Mouse (Mus musculus) retina, adult 2 months (tissue): ENCODE data around the gene Slc35e3.
"Not testable (repeated sequence)": the region's sequence is repeated elsewhere in the genome, so short reads cannot be mapped to it uniquely, and the experiment has no call there.

Source experiments
- DNase-seq: peaks from one replicate; pipeline ENCODE4 v3.0.0-alpha.2; 2012; ENCODE audit warnings: low read depth, low spot score

Slc35e3 gene

DNA sequence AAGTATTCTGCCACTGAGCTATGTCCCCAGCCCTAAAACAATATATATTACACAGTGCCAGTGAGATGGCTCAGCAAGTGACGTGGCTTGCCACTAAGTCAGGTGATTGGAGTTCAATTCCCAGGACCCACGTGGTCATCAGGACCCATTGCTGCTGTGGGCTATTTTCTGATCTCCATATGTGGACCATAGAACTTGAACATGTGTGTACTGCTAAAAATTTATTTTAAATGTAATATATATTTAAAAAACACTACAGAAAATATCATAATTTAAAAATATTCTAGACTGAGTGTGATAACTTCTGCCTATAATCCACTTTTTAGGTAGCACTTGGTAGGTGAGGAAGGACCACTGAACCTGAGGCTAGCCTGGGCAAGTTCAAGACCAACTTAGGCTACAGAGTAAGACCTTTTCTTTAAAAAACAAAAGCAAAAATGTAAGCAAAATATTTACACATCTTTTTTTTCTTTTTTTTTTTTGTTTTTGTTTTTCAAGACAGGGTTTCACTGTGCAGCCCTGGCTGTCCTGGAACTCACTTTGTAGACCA is 16.2 kb upstream of the Slc35e3 start:
- no peak for DNase-seq

DNA sequence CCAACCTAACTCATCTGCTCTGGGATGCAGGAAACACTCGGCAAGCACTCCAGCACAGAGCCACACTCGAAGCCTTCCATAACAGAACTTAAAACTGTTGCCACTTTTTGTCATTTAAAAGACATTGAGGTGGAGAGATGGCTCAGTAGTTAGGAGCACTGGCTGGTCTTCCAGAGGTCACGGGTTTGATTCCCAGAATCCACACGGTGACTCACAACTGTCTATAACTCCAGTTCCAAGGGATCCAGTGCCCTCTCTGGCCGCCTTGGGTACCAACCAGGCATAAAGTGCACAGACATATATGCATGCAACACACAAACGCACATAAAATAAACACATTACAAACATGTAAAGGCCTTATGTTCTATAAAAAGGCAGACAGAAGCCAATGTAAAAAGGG is 15.4 kb upstream of the Slc35e3 start:
- no peak for DNase-seq

DNA sequence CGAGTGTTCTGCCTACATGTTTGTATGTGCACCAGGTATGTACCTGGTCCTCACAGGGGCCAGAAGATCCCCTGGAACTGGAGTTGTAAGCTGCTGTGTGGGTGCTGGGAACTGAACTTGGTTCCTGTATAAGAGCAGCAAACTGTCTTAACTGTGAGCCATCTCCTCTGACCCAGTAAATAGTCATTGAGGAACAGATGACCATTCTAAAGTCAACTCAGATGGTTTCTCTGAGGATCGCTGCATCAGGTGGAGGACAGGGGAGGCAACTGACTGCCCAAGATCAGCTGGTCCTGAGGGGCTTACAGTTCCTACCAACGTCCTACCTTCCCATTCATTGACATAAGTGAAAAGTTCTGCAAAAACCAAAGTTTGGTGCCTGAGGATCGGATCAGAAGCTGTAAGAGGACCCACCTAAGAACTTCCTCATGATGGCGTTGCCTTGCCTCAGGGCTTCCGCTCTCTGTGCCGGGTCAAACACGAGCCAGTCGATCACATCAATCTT is 14.7 kb upstream of the Slc35e3 start:
- no peak for DNase-seq

DNA sequence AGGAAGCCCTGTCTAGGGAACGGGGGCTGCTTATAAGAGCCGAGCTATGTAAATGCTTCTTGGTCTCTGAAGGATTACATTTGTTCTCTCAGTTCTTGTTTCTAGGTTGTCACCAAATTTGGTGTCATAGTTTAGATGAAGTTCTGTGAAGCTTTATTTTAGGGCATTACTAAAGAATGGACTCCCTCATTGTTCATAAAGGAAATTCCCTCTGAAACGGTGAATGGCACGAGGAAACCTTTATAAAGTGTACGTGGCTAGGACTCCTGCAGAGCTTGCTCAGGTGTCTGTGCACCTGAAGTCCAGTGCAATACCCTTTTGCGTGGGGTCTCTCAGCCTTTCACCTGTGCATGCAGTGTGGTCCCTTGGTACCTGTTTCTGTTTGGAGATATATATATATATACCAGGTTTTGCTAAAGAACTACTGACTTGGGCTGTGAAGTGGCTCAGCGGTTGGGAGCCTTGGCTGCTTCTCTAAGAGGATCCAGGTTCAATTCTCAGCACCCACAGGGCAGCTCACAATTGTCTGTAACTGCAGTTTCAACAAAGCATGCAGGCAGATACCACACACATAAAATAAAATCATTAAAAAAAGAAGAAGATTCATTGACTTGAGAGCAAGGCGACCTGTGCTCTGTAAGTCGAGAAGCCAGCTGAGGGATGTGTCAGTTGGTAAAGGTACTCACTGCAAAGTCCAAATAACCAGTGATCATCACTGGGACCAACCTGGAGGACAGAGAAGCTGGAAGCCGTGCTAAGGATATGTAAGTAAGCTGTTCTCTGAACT is 13.9 kb upstream of the Slc35e3 start:
- DNase-seq: no peak

DNA sequence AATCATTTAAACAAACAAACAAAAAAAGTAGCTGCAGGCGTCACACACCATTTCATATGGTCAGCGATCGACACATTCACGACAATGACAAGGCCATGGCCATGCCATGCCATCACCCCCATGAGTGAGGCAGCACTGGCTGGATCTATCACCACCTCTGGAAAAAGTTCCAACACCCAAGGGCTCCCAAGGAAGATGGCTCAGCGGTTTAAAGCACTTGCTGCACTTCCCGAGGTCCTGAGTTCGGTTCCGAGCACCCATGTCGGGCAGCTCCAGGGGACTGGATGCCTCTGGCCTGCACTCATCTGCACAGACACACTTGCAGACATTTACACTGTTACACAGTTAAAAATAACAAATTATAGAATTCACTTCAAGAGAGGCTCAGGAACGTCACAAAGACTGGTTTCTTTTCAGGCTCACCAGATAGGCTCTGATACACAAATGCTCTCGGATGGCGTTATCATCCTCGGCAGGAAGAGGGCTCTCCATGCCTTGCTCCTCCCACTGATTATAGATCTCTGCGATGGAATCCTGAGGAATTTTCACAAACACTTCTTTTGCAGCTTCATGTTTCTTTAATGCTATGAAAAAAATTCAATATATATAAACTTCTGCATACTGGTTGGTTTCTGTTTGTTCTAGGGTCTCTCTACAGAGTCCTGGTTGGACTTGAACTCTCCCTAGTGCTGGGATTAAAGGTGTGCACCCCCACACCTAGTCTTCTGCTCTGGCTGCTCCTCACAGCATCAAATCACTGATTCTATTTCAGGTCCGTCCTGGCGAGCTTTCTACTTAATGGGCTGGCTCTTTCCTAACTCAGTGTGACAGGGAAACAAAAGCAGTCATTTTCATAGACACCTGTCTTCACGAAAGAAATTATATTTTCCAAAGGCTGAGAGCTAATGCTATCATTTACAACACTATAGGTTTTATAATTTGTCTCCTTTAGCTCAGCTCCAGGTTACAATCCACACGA is 12.9 kb upstream of the Slc35e3 start:
- no peak for DNase-seq

DNA sequence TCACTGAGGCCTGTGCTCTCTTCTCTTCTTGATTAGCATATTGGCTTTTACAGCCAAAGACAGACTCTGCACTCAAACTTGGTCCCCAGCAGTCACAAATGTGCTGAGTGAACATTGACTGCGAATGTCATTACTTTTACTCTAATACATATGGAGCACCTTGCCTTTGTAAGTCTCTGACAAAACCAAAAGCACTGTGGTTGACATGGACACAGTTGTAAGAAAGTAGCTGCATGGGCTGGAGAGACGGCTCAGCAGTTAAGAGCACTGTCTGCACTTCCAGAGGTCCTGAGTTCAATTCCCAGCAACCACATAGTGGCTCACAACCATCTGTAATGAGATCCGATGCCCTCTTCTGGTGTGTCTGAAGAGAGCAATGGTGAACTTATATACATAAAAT is 12.2 kb upstream of the Slc35e3 start:
- DNase-seq: not testable (repeated sequence)

DNA sequence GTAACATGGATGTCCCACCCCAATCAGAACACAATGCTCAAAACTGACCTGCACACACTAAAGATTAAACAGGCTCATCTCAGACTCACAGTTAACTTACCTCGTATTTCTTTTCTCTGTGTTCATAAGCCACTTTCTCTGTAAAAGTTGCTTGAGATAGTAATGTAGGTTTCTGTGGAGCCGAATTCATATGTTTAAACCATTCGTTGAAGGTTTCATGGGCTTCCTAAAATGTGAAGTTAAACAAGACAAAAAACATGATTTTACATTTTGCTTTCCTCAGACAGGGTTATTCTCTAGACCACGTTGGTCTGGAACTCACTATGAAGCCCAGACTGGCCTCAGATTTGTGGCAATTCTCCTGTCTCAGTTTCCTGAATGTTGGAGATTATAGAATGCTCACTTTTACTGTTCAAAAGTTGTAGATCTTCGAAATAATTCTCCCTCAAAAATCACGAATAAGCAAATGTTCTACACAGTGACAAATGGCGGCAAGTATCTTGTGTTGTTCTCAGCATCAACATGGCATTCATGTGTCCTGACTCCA is 11.7 kb upstream of the Slc35e3 start:
- DNase-seq: no peak

DNA sequence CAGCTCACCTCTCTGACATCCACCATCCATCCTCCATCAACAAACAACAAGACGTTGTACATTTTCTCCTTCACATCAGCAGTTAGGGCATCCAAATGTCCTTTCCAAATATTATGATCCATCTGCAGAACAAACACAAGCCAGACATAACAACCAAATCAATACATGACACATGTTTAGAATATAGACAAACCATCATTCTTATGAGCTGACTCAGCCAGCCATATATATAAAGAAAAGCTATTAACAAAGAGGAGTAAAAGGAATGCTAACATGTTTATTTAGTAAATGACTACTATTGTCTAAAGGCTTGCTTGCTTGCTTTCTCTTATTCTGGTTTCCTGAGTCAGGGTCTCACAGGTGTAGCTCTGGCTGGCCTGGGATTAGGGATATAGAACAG is 11.1 kb upstream of the Slc35e3 start:
- no peak for DNase-seq

DNA sequence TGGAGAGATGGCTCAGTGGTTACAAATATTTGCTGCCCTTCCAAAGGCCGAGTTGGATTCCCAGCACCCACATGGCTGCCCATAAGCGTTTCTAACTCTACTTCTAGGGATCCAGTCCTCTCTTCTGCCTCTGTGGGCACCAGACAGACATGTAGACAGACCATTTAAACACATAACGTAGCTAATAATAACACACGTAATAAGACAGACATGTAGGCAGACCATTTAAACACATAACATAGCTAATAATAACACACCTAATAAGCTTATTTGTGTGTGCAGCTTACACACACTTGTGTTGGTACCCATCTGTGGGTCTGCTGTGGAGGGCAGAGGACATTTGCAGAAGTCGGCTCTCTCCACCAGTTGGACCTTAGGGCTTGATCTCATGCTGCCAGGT is 10.6 kb upstream of the Slc35e3 start:
- no peak for DNase-seq

DNA sequence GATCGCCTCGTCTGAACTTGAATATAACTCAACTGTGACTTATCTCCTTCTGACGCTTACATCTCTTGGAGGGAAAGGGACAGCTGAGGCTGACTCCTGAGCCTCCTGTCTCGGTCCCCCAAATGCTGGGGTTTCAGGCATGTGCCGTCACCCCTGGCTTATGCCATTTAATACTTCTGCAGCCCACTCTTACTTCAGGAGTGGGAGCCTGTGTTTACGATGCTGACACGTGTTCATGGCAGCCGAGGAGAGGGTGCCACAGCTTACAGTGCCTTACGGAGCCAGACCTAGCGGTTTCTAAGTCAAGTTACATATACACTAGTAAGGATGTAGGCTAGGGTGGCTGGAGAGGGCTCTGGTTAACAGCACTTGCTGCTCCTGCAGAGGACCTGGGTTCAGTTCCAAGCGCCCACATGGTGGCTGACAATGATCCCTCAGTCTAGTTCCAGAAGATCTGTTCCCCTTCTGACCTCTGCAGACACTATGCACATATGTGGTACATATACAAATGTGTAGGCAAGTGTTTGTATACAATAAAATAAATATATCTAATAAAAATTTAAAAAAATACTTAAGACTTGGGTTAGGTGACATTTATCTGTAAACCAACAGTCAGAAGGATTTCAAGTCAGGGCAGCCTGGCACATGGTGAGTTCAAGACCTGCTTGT is 9.8 kb upstream of the Slc35e3 start:
- no peak for DNase-seq

DNA sequence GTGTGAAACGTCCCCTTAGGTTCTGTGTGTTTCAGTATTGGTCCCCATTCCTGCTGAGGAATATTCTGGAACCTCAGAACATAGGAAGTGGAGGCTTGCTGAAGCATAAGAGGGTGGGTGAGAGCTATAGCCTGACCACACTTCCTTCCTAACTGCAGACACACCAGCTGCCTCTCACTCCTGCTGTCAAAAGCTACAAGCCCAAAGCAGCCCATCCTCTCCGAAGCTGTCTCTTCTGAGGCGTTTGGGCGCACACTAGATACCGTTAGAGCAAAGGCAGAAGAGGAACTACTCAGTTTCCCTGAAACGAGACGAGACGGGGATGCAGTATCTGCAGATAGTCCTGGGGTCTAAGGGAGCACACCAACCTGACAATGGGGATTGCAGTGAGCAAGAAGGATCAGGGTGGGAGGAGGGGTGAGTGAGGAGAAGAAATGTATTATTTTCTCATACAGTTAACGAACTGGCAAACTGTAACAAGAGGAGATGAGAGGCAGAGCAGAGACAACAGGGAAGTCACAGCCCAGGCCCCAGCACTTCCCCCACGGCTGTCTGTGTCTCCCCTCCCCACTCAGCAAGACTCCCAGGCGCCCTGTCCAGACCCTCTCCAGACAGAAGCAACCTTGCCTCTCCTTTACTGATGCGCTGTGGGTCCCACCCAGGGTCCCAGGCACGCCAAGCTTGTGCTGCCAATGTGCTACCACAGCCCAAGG is 9.1 kb upstream of the Slc35e3 start:
- DNase-seq: no peak

DNA sequence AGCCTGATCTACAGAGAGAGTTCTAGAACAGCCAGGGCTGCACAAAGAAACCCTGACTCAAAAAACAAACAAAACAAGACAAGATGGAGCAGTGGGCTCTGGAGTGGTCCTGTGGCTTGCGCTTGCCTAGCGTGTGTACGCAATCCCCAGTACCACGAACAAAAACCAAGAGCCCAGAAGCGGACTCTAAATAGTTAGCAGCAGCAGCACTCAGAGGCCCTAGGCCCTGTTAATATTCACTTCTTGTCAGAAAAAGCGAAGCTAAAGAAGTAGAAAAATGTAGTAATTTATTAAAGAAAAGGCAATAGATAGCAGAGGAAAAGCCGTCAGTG is 8.4 kb upstream of the Slc35e3 start:
- DNase-seq: no peak

DNA sequence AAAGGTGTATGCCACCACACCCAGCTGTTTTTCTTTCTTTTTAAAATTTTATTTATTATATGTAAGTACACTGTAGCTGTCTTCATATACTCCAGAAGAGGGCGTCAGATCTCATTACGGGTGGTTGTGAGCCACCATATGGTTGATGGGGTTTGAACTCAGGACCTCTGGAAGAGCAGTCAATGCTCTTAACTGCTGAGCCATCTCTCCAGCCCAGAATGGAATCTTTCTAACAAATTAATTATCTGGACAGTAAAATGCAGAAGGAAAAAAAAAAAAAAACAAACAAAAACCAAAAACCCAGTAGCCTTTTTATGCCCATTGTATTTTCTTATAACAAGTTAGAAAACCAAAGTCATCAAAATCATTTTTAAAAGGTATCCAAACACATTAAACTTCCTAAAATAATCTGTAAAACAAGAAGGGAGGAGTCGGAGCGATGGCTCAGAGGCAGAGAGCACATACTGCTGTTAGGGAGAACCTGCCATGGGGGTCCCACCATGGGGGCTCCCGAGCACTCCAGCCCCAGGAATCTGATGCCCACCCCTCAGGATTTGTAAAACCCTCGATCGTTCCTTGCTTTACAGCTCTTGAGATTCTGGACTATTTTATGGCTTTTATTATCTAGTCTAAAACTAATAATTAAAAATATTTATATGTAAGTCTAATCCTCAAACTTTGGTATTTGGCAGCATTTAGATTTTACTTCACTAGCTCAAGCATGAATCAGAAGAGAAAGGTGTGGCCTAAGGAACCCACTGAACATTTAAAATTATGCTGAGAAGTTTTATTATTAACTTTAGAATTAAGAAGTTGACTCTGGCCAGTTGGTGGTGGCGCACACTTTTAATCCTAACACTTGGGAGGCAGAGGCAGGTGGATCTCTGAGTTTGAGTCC is 7.8 kb upstream of the Slc35e3 start:
- DNase-seq: no peak

DNA sequence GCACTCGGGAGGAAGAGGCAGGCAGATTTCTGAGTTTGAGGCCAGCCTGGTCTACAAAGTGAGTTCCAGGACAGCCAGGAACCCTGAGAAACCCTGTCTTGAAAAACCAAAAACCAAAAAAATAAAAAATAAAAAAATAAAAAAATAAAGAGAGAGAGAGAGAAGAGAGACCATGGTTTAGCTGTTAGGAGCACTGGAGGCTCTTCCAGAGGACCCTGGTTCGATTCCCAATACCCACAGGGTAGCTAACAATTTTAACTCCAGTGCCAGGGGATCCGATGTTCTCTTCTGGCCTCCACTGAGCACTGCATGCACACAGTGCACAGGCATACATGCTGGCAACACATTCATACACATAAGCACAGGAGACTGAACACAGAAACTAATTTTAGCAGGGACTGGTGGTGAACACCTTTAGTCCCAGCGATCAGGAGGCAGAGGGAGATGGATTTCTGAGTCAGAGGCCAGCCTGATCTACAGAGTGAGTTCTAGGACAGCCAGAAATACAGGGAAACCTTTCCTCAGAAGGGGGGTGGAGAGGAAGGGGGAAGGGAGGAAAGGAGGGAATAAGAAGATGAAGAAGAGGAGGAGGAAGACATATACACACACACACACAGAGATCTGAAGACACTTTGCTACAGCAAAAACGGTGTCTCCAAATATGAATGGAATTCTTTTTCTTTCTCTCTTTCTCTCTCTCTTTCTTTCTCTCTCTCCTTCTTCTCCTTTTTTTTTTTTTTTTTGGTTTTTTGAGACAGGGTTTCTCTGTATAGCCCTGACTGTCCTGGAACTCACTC is 6.9 kb upstream of the Slc35e3 start:
- no peak for DNase-seq

DNA sequence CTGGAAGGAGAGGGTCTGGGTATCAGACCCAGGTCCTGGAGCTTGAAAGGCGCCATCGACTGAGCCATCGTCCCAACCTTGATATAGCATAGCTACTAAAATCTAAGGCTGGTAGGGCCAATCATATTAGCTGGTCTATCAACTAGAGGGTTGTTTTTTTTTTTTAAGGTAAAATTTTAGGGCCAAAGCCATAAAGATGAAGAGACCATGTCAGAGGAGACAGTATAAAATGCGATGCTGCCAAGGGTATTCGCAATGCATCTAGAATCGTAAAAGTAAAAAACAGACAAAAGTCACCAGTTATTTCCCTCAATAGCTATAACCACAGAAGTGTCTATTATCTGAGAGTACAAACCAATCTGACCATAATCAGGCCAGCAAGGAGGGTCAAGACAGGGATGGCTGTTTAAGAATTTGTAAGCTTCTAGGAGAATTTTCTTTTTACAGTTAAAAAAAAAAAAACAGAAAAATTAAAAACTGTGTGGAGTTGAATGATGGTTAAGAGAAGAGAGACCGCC is 6.2 kb upstream of the Slc35e3 start:
- DNase-seq: no peak

DNA sequence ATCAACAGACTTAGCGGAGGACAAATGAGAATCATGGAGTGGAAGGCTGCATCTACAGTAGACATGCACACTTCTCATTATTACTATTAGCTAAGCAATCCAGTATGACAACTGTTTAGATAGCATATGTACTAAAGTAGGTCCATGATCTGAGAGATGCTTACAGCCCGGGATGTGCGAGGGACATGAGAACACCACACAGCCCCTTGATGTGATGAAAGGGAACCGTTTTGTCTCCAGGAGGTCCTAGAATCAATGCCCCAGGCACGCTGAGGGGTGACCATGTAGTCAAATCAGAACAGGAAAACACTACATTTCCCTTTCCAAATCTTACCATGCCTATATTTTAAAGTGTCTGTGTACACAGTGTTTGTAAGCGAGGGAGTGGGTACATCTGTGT is 5.6 kb upstream of the Slc35e3 start:
- DNase-seq: no peak

DNA sequence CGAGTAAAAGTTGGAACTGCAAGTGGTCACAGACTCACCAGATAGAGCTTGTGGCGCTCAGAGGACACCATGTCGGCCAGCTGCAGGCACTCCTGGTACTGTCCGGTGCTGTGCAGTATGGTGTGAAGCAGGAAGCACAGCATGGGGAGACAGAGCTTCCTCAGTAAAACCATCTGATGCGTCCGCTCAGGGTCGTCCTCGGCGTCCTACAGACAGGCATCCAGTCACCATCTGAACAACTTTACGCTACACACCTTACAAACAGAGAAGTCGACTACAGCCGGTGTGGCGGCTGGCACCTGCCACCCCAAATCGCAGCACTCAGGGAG is 5.1 kb upstream of the Slc35e3 start:
- no peak for DNase-seq

DNA sequence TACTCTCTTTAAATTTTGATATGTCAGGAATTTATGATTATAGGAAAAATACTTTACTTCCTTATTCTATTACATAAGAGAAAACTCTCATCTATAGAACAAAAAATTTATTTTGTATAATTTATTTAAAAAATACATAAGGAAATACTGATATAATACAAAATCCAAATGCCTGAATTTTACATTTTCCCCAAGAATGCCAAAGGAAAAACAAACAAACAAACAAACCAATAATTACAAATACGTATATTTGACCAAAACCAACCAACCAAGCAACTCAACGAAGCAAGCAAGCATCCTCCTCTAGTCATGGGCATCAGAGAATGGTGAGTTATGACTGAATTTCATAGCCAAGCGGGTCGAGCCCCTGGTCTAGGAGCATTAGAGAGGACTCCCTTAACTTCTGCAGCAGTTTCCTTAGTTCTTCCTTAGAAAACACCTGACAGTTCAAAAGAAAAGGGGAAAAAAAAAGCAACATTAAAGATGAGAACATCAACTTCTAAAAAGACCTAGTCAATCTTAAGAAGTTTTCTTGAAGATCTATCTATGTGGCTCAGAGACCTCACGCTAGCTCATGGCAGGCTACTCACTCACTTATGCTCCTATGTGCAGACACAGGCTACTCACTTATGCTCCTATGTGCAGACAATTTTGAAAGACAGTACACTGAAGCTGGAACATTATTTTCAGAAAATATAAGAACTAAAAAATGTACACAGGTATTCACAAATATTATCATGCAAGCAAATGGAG is 4.5 kb upstream of the Slc35e3 start:
- no peak for DNase-seq
